Mouse (Mus musculus): Measurements from ENCODE around the gene Nipa2. TPM values are rescaled to one million over a fixed set of nuclear protein-coding genes. Genes with fewer than 3 reads are reported as not detected.

Nipa2 gene
- polyA plus RNA-seq (2015; fragmentation: Nextera tagmentation; extraction: Ambion mirVana), result 39.3 and 41.9 TPM in 2 replicates

DNA sequence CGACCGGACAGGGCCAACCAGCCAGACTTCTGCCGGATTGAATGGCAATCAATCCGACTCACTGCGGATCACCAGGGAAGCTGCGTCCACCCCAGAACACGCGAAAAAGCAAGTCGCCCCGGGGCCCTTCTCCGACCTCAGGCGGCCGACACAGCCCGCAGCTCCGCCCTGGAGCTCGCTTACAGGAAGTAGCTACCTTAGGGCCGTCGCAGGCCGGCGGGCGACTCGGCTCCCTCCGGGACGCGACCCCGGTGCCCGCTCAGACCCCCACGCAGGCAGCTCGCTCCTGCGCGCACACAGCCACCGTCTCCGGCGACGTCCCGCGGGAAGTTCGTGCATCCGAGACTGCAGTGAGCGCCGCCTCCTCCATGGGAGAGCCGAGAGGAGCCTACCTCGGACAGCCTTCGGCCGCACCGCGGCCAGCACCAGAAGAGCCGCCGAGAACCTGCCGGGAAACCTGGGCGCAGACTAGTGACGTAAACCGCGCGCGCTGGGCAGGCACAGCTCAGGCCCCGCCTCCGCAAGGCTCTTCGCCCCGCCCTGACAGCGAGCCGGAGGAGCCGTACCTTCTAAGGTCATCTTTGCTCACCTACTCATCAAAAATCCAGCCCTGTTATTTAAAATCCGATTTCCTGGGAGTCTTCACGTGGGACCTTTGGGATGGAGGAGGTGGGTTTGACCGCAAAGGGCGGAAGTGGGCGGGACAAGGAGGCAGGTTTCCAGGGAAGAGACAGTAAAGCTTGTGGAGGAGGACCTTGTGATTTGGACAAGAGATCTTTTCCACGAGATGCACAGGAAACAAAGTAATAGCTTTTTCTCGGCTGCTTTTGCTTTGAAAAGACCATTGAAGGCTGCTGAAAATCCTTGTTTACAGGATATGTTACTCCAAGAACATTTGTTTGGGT, at the start of gene Nipa2:
Gene Nipa2, minus strand, starts transcription at position 473 of the 905 bp plus-strand sequence.
- Histone ChIP-seq H3K27me3 (no peaks in the 10 kb centered on the region), H3K4me1 (peaks cover 18% of the 10 kb centered on the region), H3K4me2 (peak within 1 kb of the TSS; percentile 75), H3K9ac (peak within 1 kb of the TSS; percentile 91), H3K27ac (peak within 1 kb of the TSS; percentile 80), H3K36me3 (ENCODE audit: poor library complexity, severe bottlenecking) (peaks cover 5% of the 10 kb centered on the region; the same call in 1 of the 2 replicates), H3K4me3 (peak within 1 kb of the TSS; percentile 93), H3K9me3 (replicated peaks) (no peaks in the 10 kb centered on the region)
- WGBS, result under 1% methylated on average over 69 of the region's 70 CpGs
- peak; percentile 98 for ATAC-seq

DNA sequence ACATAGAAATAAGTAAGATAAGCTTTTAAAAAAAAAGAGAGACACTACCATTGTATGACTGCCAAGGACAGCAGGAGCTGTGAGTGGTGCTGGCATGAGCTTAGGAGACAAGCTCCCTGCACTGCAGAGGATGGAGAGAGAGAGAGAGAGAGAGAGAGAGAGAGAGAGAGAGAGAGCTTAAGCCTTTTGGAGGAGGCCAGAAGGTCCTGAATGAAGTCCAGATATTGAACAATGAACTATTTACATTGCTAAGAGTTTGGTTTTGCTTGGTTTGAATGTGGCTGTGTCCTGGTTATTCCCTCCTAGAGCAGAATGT, 48.7 kb upstream of the Nipa2 start:
- Histone ChIP-seq H3K4me2 (no peak overlapping the region), H3K36me3 (ENCODE audit: poor library complexity, severe bottlenecking) (peaks cover 10% of the 10 kb centered on the region; the same call in 1 of the 2 replicates), H3K4me1 (no peaks in the 10 kb centered on the region), H3K27ac (no peak overlapping the region), H3K4me3 (no peak overlapping the region), H3K27me3 (no peaks in the 10 kb centered on the region), H3K9me3 (replicated peaks) (no peaks in the 10 kb centered on the region), H3K9ac (no peak overlapping the region)
- no peak for ATAC-seq

DNA sequence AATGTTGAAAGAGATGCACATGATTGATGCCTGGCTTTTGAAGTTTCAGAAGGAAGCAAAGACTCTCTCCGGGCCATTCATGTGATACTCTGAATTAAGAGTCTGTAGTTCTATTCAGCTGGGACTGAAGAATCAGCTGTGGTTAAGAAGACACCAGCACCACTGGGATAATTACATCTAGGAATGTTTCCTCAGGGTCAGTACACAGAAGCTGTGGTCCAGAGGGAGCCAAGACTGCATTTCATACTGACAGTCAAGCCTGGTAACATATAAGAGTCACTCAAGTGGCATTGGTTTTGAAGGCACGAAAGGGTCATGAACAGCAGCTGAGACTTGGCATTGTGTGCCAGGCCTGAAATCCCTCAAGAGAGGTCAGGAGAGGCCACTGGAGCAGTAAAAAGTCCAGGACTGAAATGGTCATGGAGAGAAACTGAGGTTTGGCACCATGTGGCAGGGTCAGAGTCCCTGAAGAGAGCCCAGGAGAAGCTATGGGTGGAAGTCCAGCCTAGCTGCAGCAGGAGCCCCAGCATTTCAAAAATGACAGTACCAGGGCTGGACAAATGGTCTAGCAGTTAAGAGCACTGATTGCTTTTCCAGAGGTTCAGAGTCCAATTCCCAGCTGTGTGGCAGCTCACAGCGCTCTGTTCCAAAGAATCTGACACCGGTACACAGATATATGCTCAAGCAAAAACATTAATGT, 48.2 kb upstream of the Nipa2 start:
- no peaks in the 10 kb centered on the region for H3K9me3 ChIP-seq (replicated peaks)
- H3K4me2 ChIP-seq, result no peak overlapping the region
- no peak overlapping the region for H3K9ac ChIP-seq
- H3K4me3 ChIP-seq, result no peak overlapping the region
- no peak overlapping the region for H3K27ac ChIP-seq
- no peaks in the 10 kb centered on the region for H3K4me1 ChIP-seq
- H3K27me3 ChIP-seq, result no peaks in the 10 kb centered on the region
- no peak for ATAC-seq
- WGBS, result 88% methylated on average over 4 of the region's 4 CpGs
- H3K36me3 ChIP-seq (ENCODE audit: poor library complexity, severe bottlenecking), result peaks cover 10% of the 10 kb centered on the region; the same call in 1 of the 2 replicates

DNA sequence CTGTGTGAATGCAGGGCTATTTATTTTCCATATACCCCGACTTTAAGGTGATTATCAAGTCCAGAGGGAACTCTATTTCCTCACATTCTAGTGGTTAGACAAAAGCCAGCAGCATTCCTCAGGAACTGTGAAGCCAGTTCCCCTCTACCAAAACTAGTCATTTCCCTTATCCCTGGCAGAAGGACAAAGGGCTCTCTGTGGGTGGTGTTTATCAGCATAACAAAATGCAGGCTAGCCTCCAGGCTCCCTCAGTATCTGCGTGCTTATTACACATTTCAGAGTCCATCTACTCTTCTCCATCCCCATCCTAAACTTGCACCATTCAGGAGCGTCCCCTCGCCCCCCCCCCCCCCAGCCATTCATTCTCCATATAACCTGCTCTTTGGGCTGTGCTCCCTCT, 36.7 kb upstream of the Nipa2 start:
- no peak for ATAC-seq
- WGBS, result 9% methylated on average over 3 of the region's 4 CpGs

DNA sequence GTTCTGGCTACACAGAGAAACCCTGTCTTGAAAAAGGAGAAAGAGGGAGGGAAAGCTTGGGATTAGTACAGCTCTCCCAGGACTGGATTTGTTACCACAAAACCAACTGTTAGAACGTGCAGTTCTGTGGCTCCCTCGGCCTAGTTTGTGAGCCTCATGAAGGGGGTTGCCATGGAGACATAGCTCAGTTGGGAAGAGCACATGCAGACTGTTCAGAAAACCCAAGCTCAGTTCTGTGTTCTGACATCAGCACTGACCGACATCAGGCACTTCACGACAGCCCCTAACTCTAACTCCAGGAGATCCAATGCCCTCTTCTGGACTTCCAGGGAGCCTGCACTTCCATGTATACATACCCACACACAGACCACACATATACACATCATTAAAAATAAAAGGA, 32.7 kb upstream of the Nipa2 start:
- no peaks in the 10 kb centered on the region for H3K27me3 ChIP-seq
- H3K9ac ChIP-seq, result no peak overlapping the region
- H3K36me3 ChIP-seq (ENCODE audit: poor library complexity, severe bottlenecking), result no peaks in the 10 kb centered on the region
- ATAC-seq, result peak; percentile 68; the same call in 1 of the 2 replicates
- no peak overlapping the region for H3K4me3 ChIP-seq
- H3K4me1 ChIP-seq, result peaks cover 11% of the 10 kb centered on the region
- WGBS, result 40% methylated on average over 4 of the region's 4 CpGs
- no peak overlapping the region for H3K4me2 ChIP-seq
- H3K9me3 ChIP-seq (replicated peaks), result no peaks in the 10 kb centered on the region
- H3K27ac ChIP-seq, result no peak overlapping the region

More for the DNA sequence above, 36.7 kb upstream of the Nipa2 start:
- Histone ChIP-seq H3K36me3 (ENCODE audit: poor library complexity, severe bottlenecking) (no peaks in the 10 kb centered on the region), H3K4me1 (peaks cover 11% of the 10 kb centered on the region), H3K4me3 (no peak overlapping the region), H3K27me3 (no peaks in the 10 kb centered on the region), H3K27ac (no peak overlapping the region), H3K4me2 (no peak overlapping the region), H3K9me3 (replicated peaks) (no peaks in the 10 kb centered on the region), H3K9ac (no peak overlapping the region)

DNA sequence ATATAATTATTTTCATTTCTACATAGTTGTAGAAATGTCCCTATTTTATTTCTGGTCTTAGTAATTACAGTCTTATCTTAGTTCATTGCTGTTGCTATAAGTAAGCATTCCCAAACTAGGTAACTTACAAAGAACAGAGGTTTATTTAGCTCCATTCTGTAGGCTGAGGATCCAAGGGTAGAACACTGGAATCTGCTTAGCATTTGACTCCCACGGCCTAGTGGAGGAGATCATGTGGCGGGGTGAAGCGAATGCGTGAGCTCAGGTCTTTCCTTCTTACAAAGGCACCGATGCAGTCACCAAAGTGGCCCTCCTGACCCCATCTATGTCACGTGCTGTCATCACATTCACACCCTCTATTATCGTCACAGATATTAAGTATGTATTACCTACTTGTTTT, 29.6 kb upstream of the Nipa2 start:
- no peaks in the 10 kb centered on the region for H3K27me3 ChIP-seq
- H3K9ac ChIP-seq, result no peak overlapping the region
- no peak overlapping the region for H3K4me2 ChIP-seq
- no peak for ATAC-seq
- no peaks in the 10 kb centered on the region for H3K36me3 ChIP-seq (ENCODE audit: poor library complexity, severe bottlenecking)
- no peaks in the 10 kb centered on the region for H3K4me1 ChIP-seq
- 94% methylated on average over 7 of the region's 7 CpGs for WGBS
- no peaks in the 10 kb centered on the region for H3K9me3 ChIP-seq (replicated peaks)
- H3K27ac ChIP-seq, result no peak overlapping the region
- H3K4me3 ChIP-seq, result no peak overlapping the region

DNA sequence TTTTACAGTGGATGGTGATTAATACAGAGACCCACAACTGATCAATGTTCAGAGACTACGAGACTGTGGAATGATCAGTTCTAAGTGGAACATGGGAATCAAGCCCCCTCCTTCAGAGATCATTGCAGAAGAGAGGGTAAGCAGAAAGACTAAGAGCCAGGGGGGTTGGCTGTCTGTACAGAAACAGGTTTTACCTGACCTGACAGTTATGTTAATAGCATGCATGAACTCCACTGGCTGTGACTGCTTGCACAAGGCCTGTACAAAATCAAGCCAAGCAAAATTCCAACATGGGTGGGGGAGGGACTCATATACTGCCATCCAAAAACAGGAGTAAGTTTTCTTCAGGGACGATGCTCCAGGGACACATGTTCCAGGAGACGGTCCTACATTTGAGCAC, 28.9 kb upstream of the Nipa2 start:
- Histone ChIP-seq H3K36me3 (ENCODE audit: poor library complexity, severe bottlenecking) (no peaks in the 10 kb centered on the region), H3K4me3 (no peak overlapping the region), H3K9ac (no peak overlapping the region), H3K4me1 (no peaks in the 10 kb centered on the region), H3K4me2 (no peak overlapping the region), H3K9me3 (replicated peaks) (no peaks in the 10 kb centered on the region), H3K27ac (no peak overlapping the region), H3K27me3 (no peaks in the 10 kb centered on the region)
- WGBS, result 94% methylated on average over 3 of the region's 3 CpGs
- ATAC-seq, result no peak

DNA sequence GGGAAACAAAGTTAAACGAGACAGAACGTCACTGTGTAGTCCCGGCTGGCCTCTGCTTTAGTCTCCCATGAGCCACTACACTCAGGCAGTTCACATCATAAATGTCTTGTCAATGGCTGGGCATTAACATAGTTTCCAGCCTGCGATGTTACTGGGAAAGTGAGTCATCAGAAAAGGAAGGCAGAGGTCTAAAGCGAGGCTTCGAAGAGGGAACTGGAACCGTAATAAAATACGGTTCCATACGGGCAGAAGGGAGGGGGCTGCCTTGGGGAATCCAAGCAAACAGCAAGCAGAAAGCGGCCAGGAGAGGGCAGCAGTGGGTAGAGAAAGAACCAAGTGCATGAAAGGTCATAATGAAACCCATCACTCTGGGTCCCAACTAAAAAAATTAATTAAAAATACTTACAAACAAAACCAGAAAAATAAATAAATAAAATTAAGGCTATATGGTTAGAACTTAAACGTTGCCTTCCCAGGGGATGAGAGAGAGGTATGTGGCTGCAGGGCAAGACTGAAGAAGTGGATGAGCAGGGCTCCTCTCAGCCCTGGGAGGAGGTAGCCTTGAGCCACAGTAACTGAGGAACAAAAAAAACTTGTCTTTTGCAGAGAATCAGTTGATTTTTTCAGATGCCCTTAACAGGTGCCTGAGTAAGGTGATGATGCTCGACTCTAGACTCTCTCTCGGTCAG, 24.4 kb upstream of the Nipa2 start:
- no peaks in the 10 kb centered on the region for H3K9me3 ChIP-seq (replicated peaks)
- ATAC-seq, result peak; percentile 79
- H3K4me2 ChIP-seq, result peak overlapping the region; percentile 28; the same call in 1 of the 2 replicates
- no peaks in the 10 kb centered on the region for H3K27me3 ChIP-seq
- 38% methylated on average over 13 of the region's 13 CpGs for WGBS
- peaks cover 11% of the 10 kb centered on the region; the same call in 1 of the 2 replicates for H3K36me3 ChIP-seq (ENCODE audit: poor library complexity, severe bottlenecking)
- H3K4me3 ChIP-seq, result no peak overlapping the region
- no peaks in the 10 kb centered on the region for H3K4me1 ChIP-seq
- H3K9ac ChIP-seq, result no peak overlapping the region; the same call in 1 of the 2 replicates
- H3K27ac ChIP-seq, result no peak overlapping the region

DNA sequence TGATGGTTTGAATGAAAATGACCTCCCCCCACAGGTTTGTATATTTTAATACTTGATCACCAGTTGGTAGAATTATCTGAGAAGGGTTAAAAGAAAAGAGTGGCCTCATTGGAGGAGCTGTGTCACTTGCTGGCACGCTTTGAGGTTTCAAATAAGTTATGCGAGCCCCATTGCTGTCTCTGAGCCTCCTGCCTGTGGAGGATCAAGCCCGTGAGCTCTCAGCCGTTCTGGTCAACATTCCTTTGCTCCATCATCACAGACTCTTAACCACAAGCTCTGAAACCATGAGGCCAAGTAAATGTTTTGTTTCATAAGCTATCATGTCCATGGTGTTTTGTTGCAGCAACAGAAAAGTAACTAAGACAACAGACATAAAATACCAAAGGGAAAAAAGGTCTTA, 22.5 kb upstream of the Nipa2 start:
- ATAC-seq, result no peak
- H3K4me3 ChIP-seq, result no peak overlapping the region
- no peak overlapping the region for H3K27ac ChIP-seq
- H3K9ac ChIP-seq, result no peak overlapping the region
- no peak overlapping the region for H3K4me2 ChIP-seq
- 71% methylated on average over 4 of the region's 4 CpGs for WGBS
- H3K4me1 ChIP-seq, result no peaks in the 10 kb centered on the region
- H3K9me3 ChIP-seq (replicated peaks), result no peaks in the 10 kb centered on the region
- peaks cover 17% of the 10 kb centered on the region for H3K36me3 ChIP-seq (ENCODE audit: poor library complexity, severe bottlenecking)
- no peaks in the 10 kb centered on the region for H3K27me3 ChIP-seq

DNA sequence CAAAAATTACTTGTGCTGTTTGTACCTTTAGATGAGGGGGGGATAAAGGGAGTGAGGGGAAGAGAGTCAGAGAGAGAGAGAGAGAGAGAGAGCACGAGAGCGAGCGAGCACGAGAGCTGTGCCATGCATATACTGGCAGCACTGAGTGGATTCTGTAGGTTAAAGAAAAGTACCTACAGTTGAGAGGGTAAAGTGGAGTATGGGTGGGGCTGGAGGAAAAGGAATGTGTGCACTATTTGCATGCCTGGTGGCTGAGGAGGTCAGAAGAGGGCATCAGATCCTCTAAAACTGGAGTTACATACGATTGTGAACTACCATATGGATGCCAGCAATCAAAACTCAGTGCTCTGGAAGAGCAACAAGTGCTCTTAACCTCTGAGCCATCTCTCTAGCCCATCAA, 20.8 kb upstream of the Nipa2 start:
- 93% methylated on average over 5 of the region's 5 CpGs for WGBS
- no peak for ATAC-seq
- H3K4me2 ChIP-seq, result no peak overlapping the region
- no peak overlapping the region for H3K9ac ChIP-seq
- H3K27ac ChIP-seq, result no peak overlapping the region
- H3K36me3 ChIP-seq (ENCODE audit: poor library complexity, severe bottlenecking), result peaks cover 25% of the 10 kb centered on the region
- H3K27me3 ChIP-seq, result no peaks in the 10 kb centered on the region
- H3K4me1 ChIP-seq, result no peaks in the 10 kb centered on the region
- H3K4me3 ChIP-seq, result no peak overlapping the region
- no peaks in the 10 kb centered on the region for H3K9me3 ChIP-seq (replicated peaks)

DNA sequence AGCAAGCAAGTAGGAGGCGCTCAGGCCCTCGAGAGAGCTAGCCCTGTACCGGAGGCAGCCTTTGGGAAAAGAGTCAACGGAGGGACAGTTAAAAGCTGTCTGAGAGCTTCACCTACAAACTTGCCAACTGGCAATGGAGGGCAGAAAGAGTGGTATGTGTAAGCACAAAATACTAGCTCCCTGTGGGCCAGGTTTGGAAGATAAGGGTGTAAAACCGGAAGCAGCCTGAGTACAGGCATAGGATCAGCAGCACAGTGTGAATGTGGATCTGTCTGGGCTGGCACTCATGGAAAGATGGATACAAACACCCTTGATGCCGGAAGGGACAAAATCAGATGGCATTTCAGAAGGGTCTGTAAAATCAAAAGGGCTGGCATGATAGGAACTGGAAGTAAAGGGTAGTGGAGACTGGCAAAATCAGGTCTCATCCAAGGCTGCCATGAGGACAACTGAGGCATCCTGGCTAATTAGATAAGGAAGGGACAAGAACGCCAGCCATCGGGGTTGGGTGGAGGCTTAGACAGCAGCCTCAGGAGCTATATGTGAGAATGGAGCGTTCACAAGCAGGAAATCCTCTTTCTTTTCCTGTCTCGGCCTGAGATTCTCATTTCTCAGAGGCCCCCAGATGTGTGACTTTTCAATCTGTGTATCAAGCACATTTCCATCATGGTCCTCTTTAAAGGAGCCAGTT, 19.9 kb upstream of the Nipa2 start:
- Histone ChIP-seq H3K27me3 (no peaks in the 10 kb centered on the region), H3K4me3 (no peak overlapping the region), H3K27ac (no peak overlapping the region), H3K4me2 (no peak overlapping the region), H3K9ac (no peak overlapping the region), H3K9me3 (replicated peaks) (no peaks in the 10 kb centered on the region), H3K36me3 (ENCODE audit: poor library complexity, severe bottlenecking) (peaks cover 25% of the 10 kb centered on the region), H3K4me1 (no peaks in the 10 kb centered on the region)
- no peak for ATAC-seq
- WGBS, result 91% methylated on average over 10 of the region's 10 CpGs
